Mouse (Mus musculus) C2C12 (cell line): Measurements from ENCODE around the gene Hcrtr2.

Experiments used
- CEBPB ChIP-seq: IDR thresholded peaks from one replicate; pipeline ENCODE4 v1.6.1; 2011; ENCODE audit warnings: low read depth, mild to moderate bottlenecking, control low read depth, moderate library complexity
- CTCF ChIP-seq: IDR thresholded peaks from one replicate; pipeline ENCODE4 v1.5.1; 2011; ENCODE audit not compliant: control insufficient read depth, insufficient read depth, insufficient read length
- MAX ChIP-seq: IDR thresholded peaks from one replicate; pipeline ENCODE4 v1.6.1; 2011; ENCODE audit warnings: mild to moderate bottlenecking, control low read depth
- USF1 ChIP-seq: IDR thresholded peaks from one replicate; pipeline ENCODE4 v1.6.1; 2011; ENCODE audit warnings: low read depth, mild to moderate bottlenecking, control low read depth, moderate library complexity

DNA sequence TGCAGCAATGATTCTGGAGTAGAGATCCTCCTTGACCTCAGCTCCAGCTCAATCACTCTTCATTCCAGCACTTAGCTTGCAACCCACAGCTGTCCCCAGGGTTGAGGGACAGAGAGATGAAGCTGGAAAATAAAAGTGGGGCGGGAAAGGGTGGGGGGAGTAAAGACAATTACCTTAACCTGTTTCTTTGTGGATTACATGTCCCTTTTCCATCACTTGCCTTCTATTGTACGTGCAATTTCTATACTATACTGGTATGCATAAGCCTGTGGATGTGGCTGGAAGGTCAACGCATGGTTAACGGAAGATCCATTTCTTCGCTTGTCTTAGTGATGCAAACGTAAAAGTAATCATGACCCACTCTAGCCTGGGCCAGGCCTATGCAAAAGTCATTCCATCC is at the start of gene Hcrtr2:
- no peak for TF ChIP-seq CTCF
- TF ChIP-seq MAX: no peak
- TF ChIP-seq CEBPB: no peak
- no peak for TF ChIP-seq USF1
